Mouse (Mus musculus) gonadal fat pad, adult 2 months (tissue): ENCODE data around the gene Gm45902. TPM values are rescaled to one million over a fixed set of nuclear protein-coding genes. Genes with fewer than 3 reads are reported as not detected.
A peak's percentile ranks its signal among the peaks of the same experiment; 100 is the strongest.

Experiments used
- DNase-seq: peaks from one replicate; pipeline ENCODE4 v3.0.0-alpha.2; 2012; ENCODE audit warnings: low read depth
- polyA plus RNA-seq: library from polyadenylated mRNA; depleted of rRNA; stranded (reverse); fragments of >200 nt; gene quantifications from 2 replicates; pipeline ENCODE4 v1.2.3, GENCODE M21; 2012; rRNA removed

Gm45902 gene
- polyA plus RNA-seq, result 2.0 and 2.1 TPM in 2 replicates

- DNase-seq, result peak; percentile 96
These were observed at the start of gene Gm45902, which contains the start of the genes Hspa14 and Cdnf for GRCm38 (mm10) chr2:3512552-3513454. Gene Gm45902 (minus strand): TSS chr2:3512790. Gene Hspa14 (minus strand): TSS chr2:3512814. Gene Cdnf (plus strand): TSS chr2:3513030.

- no peak for DNase-seq
These were observed 34.0 kb upstream of the Gm45902 start for GRCm38 (mm10) chr2:3546588-3546987.

- no peak for DNase-seq
These were observed 33.5 kb upstream of the Gm45902 start for GRCm38 (mm10) chr2:3546055-3546454.

- no peak for DNase-seq
These were observed 28.9 kb upstream of the Gm45902 start for GRCm38 (mm10) chr2:3541307-3542079.

- DNase-seq, result no peak
These were observed 13.7 kb upstream of the Gm45902 start for GRCm38 (mm10) chr2:3526288-3526687.

GRCm38 (mm10) chr2:3522558-3522957, 10.0 kb upstream of the Gm45902 start:
- no peak for DNase-seq

GRCm38 (mm10) chr2:3512076-3512475, 514 bp downstream of the Gm45902 start:
- no peak for DNase-seq

GRCm38 (mm10) chr2:3500886-3501285, 11.7 kb downstream of the Gm45902 start:
- DNase-seq, result no peak

GRCm38 (mm10) chr2:3499543-3499942, 13.0 kb downstream of the Gm45902 start:
- no peak for DNase-seq

GRCm38 (mm10) chr2:3493833-3494409, 18.7 kb downstream of the Gm45902 start:
- DNase-seq, result no peak

- DNase-seq, result no peak
These were observed 22.8 kb downstream of the Gm45902 start for GRCm38 (mm10) chr2:3489816-3490215.

- no peak for DNase-seq
These were observed 32.4 kb downstream of the Gm45902 start for GRCm38 (mm10) chr2:3480239-3480638.

- no peak for DNase-seq
These were observed 36.8 kb downstream of the Gm45902 start for GRCm38 (mm10) chr2:3475746-3476251.

- DNase-seq, result peak; percentile 28
These were observed 37.7 kb downstream of the Gm45902 start, which contains the start of gene Suv39h2 for GRCm38 (mm10) chr2:3474861-3475283. Gene Suv39h2 (minus strand): TSS chr2:3475031.

GRCm38 (mm10) chr2:3474361-3474805, 38.2 kb downstream of the Gm45902 start:
- DNase-seq, result no peak

- DNase-seq, result no peak
These were observed 38.7 kb downstream of the Gm45902 start for GRCm38 (mm10) chr2:3473891-3474290.

GRCm38 (mm10) chr2:3456590-3456989, 56.0 kb downstream of the Gm45902 start:
- DNase-seq, result no peak
